Mouse (Mus musculus) intestine, embryonic 16.5 days (tissue): ENCODE results near the gene Lgr4. TPM values are rescaled to one million over a fixed set of nuclear protein-coding genes. Genes with fewer than 3 reads are reported as not detected.

Source experiments
- ATAC-seq: fragments of 200-750 bp; cut with Nextera tagmentation; 2 replicates; pipeline ENCODE4 v1.8.0; 2017; ENCODE audit warnings: moderate TSS enrichment, moderate library complexity
- H3K27ac ChIP-seq: fragments of 300-500 bp; sonication (generic); 2 replicates; pipeline ENCODE4 v1.5.1; 2014; ENCODE audit warnings: mild to moderate bottlenecking, low read length
- H3K27me3 ChIP-seq: fragments of 300-500 bp; sonication (generic); replicated peaks from 2 replicates; pipeline ENCODE4 v1.6.1; 2014; ENCODE audit warnings: low read length, control low read depth, mixed read lengths; ENCODE audit not compliant: control insufficient read depth, insufficient read depth
- H3K36me3 ChIP-seq: fragments of 300-500 bp; sonication (generic); 2 replicates; pipeline ENCODE4 v1.6.1; 2014; ENCODE audit warnings: low read length, control low read depth; ENCODE audit not compliant: control insufficient read depth, insufficient read depth
- H3K4me1 ChIP-seq: fragments of 300-500 bp; sonication (generic); 2 replicates; pipeline ENCODE4 v1.6.1; 2014; ENCODE audit warnings: low read length, control low read depth, mixed read lengths; ENCODE audit not compliant: control insufficient read depth, insufficient read depth
- H3K4me2 ChIP-seq: fragments of 300-500 bp; sonication (generic); 2 replicates; pipeline ENCODE4 v1.6.1; 2014; ENCODE audit warnings: low read depth, low read length, control low read depth
- H3K4me3 ChIP-seq: fragments of 300-500 bp; sonication (generic); 2 replicates; pipeline ENCODE4 v1.5.1; 2014; ENCODE audit warnings: mild to moderate bottlenecking, low read length
- H3K9ac ChIP-seq: fragments of 300-500 bp; sonication (generic); 2 replicates; pipeline ENCODE4 v1.6.1; 2014; ENCODE audit warnings: low read depth, low read length
- H3K9me3 ChIP-seq: fragments of 300-500 bp; sonication (generic); 2 replicates; pipeline ENCODE4 v1.6.1; 2016; ENCODE audit warnings: low read length, control low read depth; ENCODE audit not compliant: control insufficient read depth
- WGBS: fragments of 180-500 bp; shearing (Covaris S2); extraction: QIAGEN DNeasy Blood & Tissue Kit; methylation state at CpG from one replicate; pipeline ENCODE4 v1.1.7; 2014; 5-methylcytosine and 5-hydroxymethylcytosine counted together
- polyA plus RNA-seq: library from polyadenylated mRNA; unstranded; fragments of >200 nt; fragmentation: Nextera tagmentation; extraction: Ambion mirVana; gene quantifications from 2 replicates; pipeline ENCODE4 v1.2.1, GENCODE M21; 2015

Lgr4 gene
- polyA plus RNA-seq, 1 experiment from 2014 or later, result 19.0 TPM

- Histone ChIP-seq H3K4me1 (peaks cover 47% of the 10 kb centered on the region), H3K4me3 (no peak overlapping the region), H3K4me2 (no peak overlapping the region), H3K36me3 (peaks cover 4% of the 10 kb centered on the region; the same call in 1 of the 2 replicates), H3K27me3 (no peaks in the 10 kb centered on the region), H3K9ac (no peak overlapping the region), H3K27ac (no peak overlapping the region), H3K9me3 (no peaks in the 10 kb centered on the region)
- no peak for ATAC-seq
Observed at GRCm38 (mm10) chr2:109927876-109928275, 10.4 kb downstream of the Lgr4 start.

DNA sequence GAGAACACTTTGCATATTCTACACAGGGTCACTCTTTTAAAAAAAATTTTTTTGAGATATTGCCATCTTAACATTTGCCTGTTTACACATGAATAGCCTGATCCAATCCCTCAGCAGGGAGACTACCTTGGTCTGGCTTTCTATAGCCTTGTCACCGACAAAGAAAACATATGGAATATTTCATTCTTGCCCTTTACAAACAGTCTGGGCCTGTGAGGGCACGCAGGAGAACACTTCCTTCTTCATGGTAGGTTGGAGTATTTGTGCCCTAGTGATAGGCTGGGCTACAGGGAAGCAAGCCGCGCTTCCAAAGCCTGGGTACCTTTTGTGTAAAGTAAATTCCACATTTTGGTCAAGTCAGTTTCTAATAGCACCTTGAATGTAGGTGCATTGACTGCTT lies 11.3 kb downstream of the Lgr4 start:
- H3K9ac ChIP-seq, result no peak overlapping the region
- H3K9me3 ChIP-seq, result no peaks in the 10 kb centered on the region
- no peak for ATAC-seq
- no peak overlapping the region for H3K4me2 ChIP-seq
- H3K36me3 ChIP-seq, result peaks cover 4% of the 10 kb centered on the region; the same call in 1 of the 2 replicates
- H3K4me3 ChIP-seq, result no peak overlapping the region
- WGBS, result 40% methylated on average over 4 of the region's 4 CpGs
- H3K27ac ChIP-seq, result peak overlapping the region; percentile 51; the same call in 1 of the 2 replicates
- H3K4me1 ChIP-seq, result peaks cover 48% of the 10 kb centered on the region
- H3K27me3 ChIP-seq, result no peaks in the 10 kb centered on the region

- no peak overlapping the region for H3K4me3 ChIP-seq
- no peak overlapping the region for H3K4me2 ChIP-seq
- H3K27ac ChIP-seq, result peak overlapping the region; percentile 51
- ATAC-seq, result 0 out of 2 replicates have a peak, but pooled peaks have one; percentile 14
- peaks cover 4% of the 10 kb centered on the region; the same call in 1 of the 2 replicates for H3K36me3 ChIP-seq
- H3K9ac ChIP-seq, result no peak overlapping the region
- 46% methylated on average over 3 of the region's 3 CpGs for WGBS
- H3K9me3 ChIP-seq, result no peaks in the 10 kb centered on the region
- H3K4me1 ChIP-seq, result peaks cover 48% of the 10 kb centered on the region
- no peaks in the 10 kb centered on the region for H3K27me3 ChIP-seq
Observed at GRCm38 (mm10) chr2:109929256-109929655, 11.8 kb downstream of the Lgr4 start.

DNA sequence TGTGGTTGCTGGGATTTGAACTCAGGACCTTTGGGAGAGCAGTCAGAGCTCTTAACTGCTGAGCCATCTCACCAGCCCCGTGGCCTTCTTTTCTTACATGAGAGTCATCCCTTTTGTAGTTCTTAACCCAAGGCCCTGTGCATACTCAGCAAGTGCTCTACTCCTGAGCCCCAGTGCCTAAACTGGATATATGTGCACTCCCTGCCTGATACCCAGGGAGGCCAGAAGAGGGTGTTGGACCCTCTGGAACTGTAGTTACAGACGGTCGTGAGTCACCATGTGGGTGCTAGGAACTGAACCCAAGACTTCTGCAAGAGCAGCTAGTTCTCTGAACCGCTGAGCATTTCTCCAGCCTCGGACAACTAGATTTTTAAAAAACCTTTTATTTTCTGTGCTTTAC lies 12.9 kb downstream of the Lgr4 start:
- Histone ChIP-seq H3K27me3 (no peaks in the 10 kb centered on the region), H3K9me3 (no peaks in the 10 kb centered on the region), H3K4me3 (no peak overlapping the region), H3K4me2 (no peak overlapping the region), H3K4me1 (peaks cover 49% of the 10 kb centered on the region), H3K9ac (no peak overlapping the region), H3K36me3 (peaks cover 4% of the 10 kb centered on the region; the same call in 1 of the 2 replicates), H3K27ac (no peak overlapping the region)
- ATAC-seq, result no peak
- 92% methylated on average over 5 of the region's 5 CpGs for WGBS

GRCm38 (mm10) chr2:109930771-109931170 lies 13.3 kb downstream of the Lgr4 start:
- Histone ChIP-seq H3K4me1 (peaks cover 47% of the 10 kb centered on the region), H3K27me3 (no peaks in the 10 kb centered on the region)
- 92% methylated on average over 4 of the region's 4 CpGs for WGBS

DNA sequence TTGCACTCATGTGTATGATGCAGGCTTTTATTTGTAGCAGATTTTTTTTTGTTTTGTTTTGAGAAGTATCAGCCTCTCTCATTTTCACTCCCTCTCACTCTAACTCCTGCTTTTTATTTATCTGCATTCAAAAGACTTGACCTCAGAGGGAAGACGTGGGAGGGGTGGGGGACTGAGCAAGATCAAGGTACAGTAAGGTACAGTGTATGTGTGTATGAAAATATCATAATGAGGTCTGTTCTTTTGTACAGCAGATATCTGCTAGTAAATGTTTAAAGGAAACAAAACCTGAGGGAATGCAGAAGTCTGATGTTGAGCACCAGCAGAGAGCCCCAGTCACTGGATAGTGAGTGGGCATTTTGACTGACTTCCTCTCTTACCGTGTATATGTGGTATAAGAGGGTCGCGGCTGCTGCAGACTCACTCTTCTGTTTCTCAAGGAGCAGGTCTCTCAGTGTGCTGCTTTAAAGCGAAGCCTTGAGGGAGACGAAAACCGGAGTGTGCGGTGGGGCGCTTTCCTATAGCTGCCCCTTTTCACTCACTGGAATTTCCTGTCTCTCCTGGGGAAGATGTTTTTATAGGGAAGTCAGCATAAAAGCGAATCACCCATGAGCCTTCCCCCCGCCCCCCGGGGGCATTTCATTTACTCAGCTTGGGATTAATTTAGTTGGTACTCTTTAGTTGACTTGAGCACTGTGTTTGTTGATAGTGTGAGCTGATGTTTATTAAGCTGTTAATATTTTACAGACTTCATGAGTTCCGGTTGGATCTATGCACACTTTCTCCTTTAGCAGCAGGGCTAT lies 14.7 kb downstream of the Lgr4 start:
- no peaks in the 10 kb centered on the region for H3K9me3 ChIP-seq
- no peaks in the 10 kb centered on the region for H3K27me3 ChIP-seq
- peak overlapping the region; percentile 18 for H3K4me3 ChIP-seq
- peak; percentile 68 for ATAC-seq
- WGBS, result 19% methylated on average over 13 of the region's 13 CpGs
- peak overlapping the region; percentile 53 for H3K9ac ChIP-seq
- H3K4me2 ChIP-seq, result peak overlapping the region; percentile 47
- H3K36me3 ChIP-seq, result no peaks in the 10 kb centered on the region
- peaks cover 45% of the 10 kb centered on the region for H3K4me1 ChIP-seq
- peak overlapping the region; percentile 90 for H3K27ac ChIP-seq

More at GRCm38 (mm10) chr2:109930771-109931170, 13.3 kb downstream of the Lgr4 start:
- Histone ChIP-seq H3K36me3 (peaks cover 4% of the 10 kb centered on the region; the same call in 1 of the 2 replicates), H3K27ac (no peak overlapping the region), H3K9me3 (no peaks in the 10 kb centered on the region), H3K4me3 (no peak overlapping the region), H3K4me2 (no peak overlapping the region), H3K9ac (no peak overlapping the region)
- no peak for ATAC-seq

GRCm38 (mm10) chr2:109933151-109933550 lies 15.7 kb downstream of the Lgr4 start:
- H3K27me3 ChIP-seq, result no peaks in the 10 kb centered on the region
- no peak for ATAC-seq
- no peak overlapping the region for H3K4me3 ChIP-seq
- H3K4me1 ChIP-seq, result peaks cover 39% of the 10 kb centered on the region
- H3K9me3 ChIP-seq, result no peaks in the 10 kb centered on the region
- H3K9ac ChIP-seq, result no peak overlapping the region
- H3K36me3 ChIP-seq, result no peaks in the 10 kb centered on the region
- no peak overlapping the region; the same call in 1 of the 2 replicates for H3K27ac ChIP-seq
- WGBS, result 70% methylated on average over 3 of the region's 3 CpGs
- no peak overlapping the region for H3K4me2 ChIP-seq

DNA sequence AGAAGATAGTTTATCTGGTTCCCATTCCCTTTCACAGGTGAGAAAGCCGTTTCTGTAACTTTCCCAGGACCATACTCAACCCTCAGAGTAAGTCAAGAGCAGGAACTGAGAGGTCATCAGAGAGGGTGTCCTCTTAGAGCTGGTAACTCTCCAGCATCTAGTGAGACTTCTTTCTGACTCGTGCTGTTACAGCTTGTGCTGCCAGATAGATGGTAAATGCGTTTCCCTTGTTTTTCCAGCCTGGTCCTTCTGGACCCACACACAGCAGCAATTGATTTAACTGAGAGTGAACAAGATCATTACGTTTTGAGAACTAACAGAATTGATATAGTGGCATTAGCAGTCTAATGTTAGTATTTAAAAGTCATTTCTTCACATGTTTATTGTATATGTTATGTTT lies 16.6 kb downstream of the Lgr4 start:
- Histone ChIP-seq H3K36me3 (no peaks in the 10 kb centered on the region), H3K9me3 (no peaks in the 10 kb centered on the region), H3K4me3 (no peak overlapping the region), H3K27ac (no peak overlapping the region), H3K27me3 (no peaks in the 10 kb centered on the region), H3K9ac (no peak overlapping the region), H3K4me2 (no peak overlapping the region), H3K4me1 (peaks cover 34% of the 10 kb centered on the region)
- no peak for ATAC-seq
- WGBS, result 44% methylated on average over 4 of the region's 4 CpGs

GRCm38 (mm10) chr2:109935194-109935593 lies 17.7 kb downstream of the Lgr4 start:
- no peaks in the 10 kb centered on the region for H3K27me3 ChIP-seq
- H3K36me3 ChIP-seq, result no peaks in the 10 kb centered on the region
- no peak overlapping the region for H3K9ac ChIP-seq
- no peak overlapping the region for H3K27ac ChIP-seq
- WGBS, result 84% methylated on average over 3 of the region's 3 CpGs
- no peak overlapping the region for H3K4me2 ChIP-seq
- H3K4me1 ChIP-seq, result peaks cover 30% of the 10 kb centered on the region
- ATAC-seq, result no peak
- H3K9me3 ChIP-seq, result no peaks in the 10 kb centered on the region
- H3K4me3 ChIP-seq, result no peak overlapping the region
